Comparison of ENCODE assay signal across 21 mouse cellular contexts in the genomic region with DNA sequence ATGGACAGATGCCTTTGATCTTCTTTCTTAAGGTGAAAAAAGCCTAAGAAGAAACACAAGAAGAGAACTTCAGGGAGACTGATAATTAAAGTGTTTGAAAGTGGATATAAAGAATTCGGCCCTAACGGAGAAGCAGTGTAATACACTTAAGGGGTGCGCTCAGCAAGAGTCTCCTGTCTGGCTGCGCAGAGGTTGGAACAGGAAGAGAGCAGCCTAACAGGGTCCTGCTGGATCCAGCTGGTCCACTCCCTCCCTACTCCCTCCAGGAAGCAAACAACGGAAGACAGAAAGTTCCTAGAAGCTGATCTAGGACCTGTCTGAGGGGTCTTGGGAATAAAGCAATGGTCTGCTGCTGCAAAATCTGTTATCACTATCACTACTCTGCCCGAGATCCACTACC.
DNase-seq lines count a peak whose midpoint lies in the region; ATAC-seq and TF ChIP-seq lines count a peak whose summit lies in the region.
"Had no signal": no experiment of that assay in that cellular context is flagged by ENCODE, and none has a peak within 500 bp of the region (broad histone marks: within the 10 kb centered on the region; RNA-seq: fewer than 3 reads in every experiment).

No protein-coding gene starts in this region.

- no peaks in the 10 kb centered on the region for H3K27me3 ChIP-seq in heart, embryonic 12.5 days (replicated peaks)
- no peaks in the 10 kb centered on the region for H3K27me3 ChIP-seq in heart, embryonic 16.5 days (ENCODE audit: control insufficient read depth, insufficient read depth, low read length)
- no peaks in the 10 kb centered on the region for H3K27me3 ChIP-seq in heart, adult 2 months (ENCODE audit: control insufficient read depth, insufficient read depth, low read length)
- no peaks in the 10 kb centered on the region for H3K27me3 ChIP-seq in lung, embryonic 14.5 days (ENCODE audit: insufficient read depth, low read length)
- H3K27me3 ChIP-seq: CH12.LX; embryonic facial prominence, embryonic 13.5 days; forebrain, embryonic 12.5 days; hindbrain, embryonic 13.5 days; Patski had no signal

- TF ChIP-seq CTCF in heart, adult 2 months (IDR thresholded peaks at IDR 0.05): no peak
- TF ChIP-seq CTCF in lung, embryonic 14.5 days (IDR thresholded peaks at IDR 0.05; ENCODE audit: low read depth): no peak

- intact Hi-C loops in heart, postnatal 14 days (cut with DNase I): no loop called here
- intact Hi-C loops in heart, adult 2 months (cut with DNase I): no loop called here

- peaks cover 13% of the 10 kb centered on the region for H3K4me1 ChIP-seq in heart, embryonic 12.5 days (replicated peaks)
- peaks cover 5% of the 10 kb centered on the region; the same call in 1 of the 2 replicates for H3K4me1 ChIP-seq in heart, embryonic 16.5 days (ENCODE audit: control insufficient read depth, insufficient read depth, low read length)
- no peaks in the 10 kb centered on the region for H3K4me1 ChIP-seq in heart, adult 2 months (ENCODE audit: control insufficient read depth, insufficient read depth, low read length)
- H3K4me1 ChIP-seq in lung, embryonic 14.5 days (ENCODE audit: insufficient read depth): no peaks in the 10 kb centered on the region
- H3K4me1 ChIP-seq: embryonic facial prominence, embryonic 13.5 days; forebrain, embryonic 12.5 days; hindbrain, embryonic 13.5 days had no signal

- H3K4me3 ChIP-seq in heart, embryonic 12.5 days: no peak overlapping the region
- no peak overlapping the region for H3K4me3 ChIP-seq in heart, embryonic 16.5 days (ENCODE audit: low read length)
- no peak overlapping the region for H3K4me3 ChIP-seq in heart, adult 2 months
- H3K4me3 ChIP-seq in lung, embryonic 14.5 days (ENCODE audit: low read depth, low read length): no peak overlapping the region
- H3K4me3 ChIP-seq: embryonic facial prominence, embryonic 13.5 days; forebrain, embryonic 12.5 days; hindbrain, embryonic 13.5 days had no signal

- no peak for TF ChIP-seq POLR2A in heart, adult 2 months (IDR thresholded peaks at IDR 0.05; ENCODE audit: insufficient read depth, low read depth, low read length)

- TF ChIP-seq EP300 in heart, adult 2 months (IDR thresholded peaks at IDR 0.05; ENCODE audit: insufficient read depth, low read depth, low read length): no peak

- H3K27ac ChIP-seq in heart, embryonic 12.5 days (ENCODE audit: poor library complexity, severe bottlenecking): peak overlapping the region; percentile 11
- H3K27ac ChIP-seq in heart, embryonic 16.5 days (ENCODE audit: low read length): no peak overlapping the region
- H3K27ac ChIP-seq in heart, adult 2 months: no peak overlapping the region
- no peak overlapping the region for H3K27ac ChIP-seq in lung, embryonic 14.5 days (ENCODE audit: low read depth)
- H3K27ac ChIP-seq: embryonic facial prominence, embryonic 13.5 days; forebrain, embryonic 12.5 days; hindbrain, embryonic 13.5 days; hindbrain, postnatal 0 days had no signal

- no peaks in the 10 kb centered on the region for H3K9me3 ChIP-seq in heart, embryonic 12.5 days (replicated peaks)
- H3K9me3 ChIP-seq in heart, embryonic 16.5 days (replicated peaks; ENCODE audit: control insufficient read depth, low read length): no peaks in the 10 kb centered on the region
- no peaks in the 10 kb centered on the region for H3K9me3 ChIP-seq in lung, embryonic 14.5 days (ENCODE audit: low read depth, low read length)
- H3K9me3 ChIP-seq: embryonic facial prominence, embryonic 13.5 days; forebrain, embryonic 12.5 days; hindbrain, embryonic 13.5 days had no signal

- 18% methylated on average over 6 of the region's 6 CpGs for WGBS in heart, embryonic 12.5 days
- 26% methylated on average over 6 of the region's 6 CpGs for WGBS in heart, embryonic 16.5 days
- WGBS in heart, adult 2 months: 28% methylated on average over 6 of the region's 6 CpGs
- 19% methylated on average over 6 of the region's 6 CpGs for WGBS in lung, embryonic 14.5 days

- no peaks in the 10 kb centered on the region for H3K79me2 ChIP-seq in heart, adult 2 months (replicated peaks; ENCODE audit: control insufficient read depth, insufficient read depth, low read length)

- no peak for DNase-seq in heart, postnatal 14 days
- DNase-seq in heart, adult 2 months: no peak
- peak; percentile 23 for DNase-seq in lung, embryonic 14.5 days
- no peak for DNase-seq in lung, postnatal 4 days
- peak; percentile 6 for DNase-seq in testis, postnatal 14 days (ENCODE audit: low spot score)
- DNase-seq: adrenal gland, adult 2 months; adrenal gland, postnatal 25 days; cerebellum, adult 18-20 months; cerebellum, adult 9-11 months; cerebellum, postnatal 36 days; forebrain, postnatal 0 days; gastrocnemius, postnatal 14 days; kidney, adult 11 months had no signal

- ATAC-seq in heart, embryonic 12.5 days (ENCODE audit: insufficient number of reproducible peaks, low FRiP score): peak; percentile 55; the same call in 1 of the 2 replicates
- no peak for ATAC-seq in heart, embryonic 16.5 days (replicated peaks; ENCODE audit: extremely low read depth, insufficient read depth, low FRiP score)
- no peak for ATAC-seq in lung, embryonic 14.5 days (ENCODE audit: insufficient read depth)
- ATAC-seq: forebrain, postnatal 0 days; hindbrain, postnatal 0 days; Patski had no signal

- no peak overlapping the region; the same call in 1 of the 2 replicates for H3K9ac ChIP-seq in heart, embryonic 12.5 days
- no peak overlapping the region for H3K9ac ChIP-seq in heart, embryonic 16.5 days (ENCODE audit: low read length)
- H3K9ac ChIP-seq in heart, adult 2 months (ENCODE audit: low read depth, low read length): no peak overlapping the region
- no peak overlapping the region for H3K9ac ChIP-seq in lung, embryonic 14.5 days
- H3K9ac ChIP-seq: embryonic facial prominence, embryonic 13.5 days; forebrain, embryonic 12.5 days; forebrain, postnatal 0 days; hindbrain, embryonic 13.5 days had no signal

- no peaks in the 10 kb centered on the region for H3K36me3 ChIP-seq in heart, embryonic 12.5 days
- no peaks in the 10 kb centered on the region for H3K36me3 ChIP-seq in heart, embryonic 16.5 days (ENCODE audit: control insufficient read depth, insufficient read depth)
- no peaks in the 10 kb centered on the region for H3K36me3 ChIP-seq in heart, adult 2 months (ENCODE audit: control insufficient read depth, insufficient read depth, low read length)
- H3K36me3 ChIP-seq in lung, embryonic 14.5 days (ENCODE audit: insufficient read depth): no peaks in the 10 kb centered on the region
- H3K36me3 ChIP-seq: embryonic facial prominence, embryonic 13.5 days; forebrain, embryonic 12.5 days; hindbrain, embryonic 13.5 days had no signal

- H3K4me2 ChIP-seq in heart, embryonic 12.5 days: peak overlapping the region; percentile 38
- 0 out of 2 replicates have a peak overlapping the region, but pooled peaks have one; percentile 6 for H3K4me2 ChIP-seq in heart, embryonic 16.5 days (ENCODE audit: low read depth, low read length)
- H3K4me2 ChIP-seq in lung, embryonic 14.5 days: no peak overlapping the region
- H3K4me2 ChIP-seq: embryonic facial prominence, embryonic 13.5 days; forebrain, embryonic 12.5 days; hindbrain, embryonic 13.5 days had no signal

Comparison
In these comparisons a context has a peak if more than half of its experiments do, and no peak if none do; other contexts are left out.
1. DNase-seq: peak in lung, embryonic 14.5 days (single experiment) and testis, postnatal 14 days (single experiment); none in heart, postnatal 14 days (0 of 2), heart, adult 2 months (0 of 2) and lung, postnatal 4 days (0 of 2).